Mouse (Mus musculus) hindbrain, embryonic 15.5 days (tissue): Measurements from ENCODE around the gene Cenpl. TPM values are rescaled to one million over a fixed set of nuclear protein-coding genes. Genes with fewer than 3 reads are reported as not detected.
"Not testable (repeated sequence)": the region's sequence is repeated elsewhere in the genome, so short reads cannot be mapped to it uniquely, and the experiment has no call there.

Experiments used
- ATAC-seq: fragments of 200-750 bp; cut with Nextera tagmentation; 2 replicates; pipeline ENCODE4 v1.8.0; 2017; ENCODE audit warnings: low read depth, moderate number of reproducible peaks, moderate TSS enrichment; ENCODE audit not compliant: low FRiP score
- H3K27ac ChIP-seq: fragments of 300-500 bp; sonication (generic); replicated peaks from 2 replicates; pipeline ENCODE4 v1.5.1; 2015; ENCODE audit warnings: mild to moderate bottlenecking, inconsistent platforms
- H3K27me3 ChIP-seq: fragments of 300-500 bp; sonication (generic); 2 replicates; pipeline ENCODE4 v1.6.1; 2015; ENCODE audit warnings: control low read depth, inconsistent platforms
- H3K36me3 ChIP-seq: fragments of 300-500 bp; sonication (generic); 2 replicates; pipeline ENCODE4 v1.6.1; 2015; ENCODE audit warnings: control low read depth, inconsistent platforms
- H3K4me1 ChIP-seq: fragments of 300-500 bp; sonication (generic); replicated peaks from 2 replicates; pipeline ENCODE4 v1.6.1; 2015; ENCODE audit warnings: control low read depth, inconsistent platforms
- H3K4me2 ChIP-seq: fragments of 300-500 bp; sonication (generic); 2 replicates; pipeline ENCODE4 v1.6.1; 2015; ENCODE audit warnings: moderate library complexity, mild to moderate bottlenecking, inconsistent platforms
- H3K4me3 ChIP-seq: fragments of 300-500 bp; sonication (generic); 2 replicates; pipeline ENCODE4 v1.5.1; 2015; ENCODE audit warnings: mild to moderate bottlenecking, inconsistent platforms
- H3K9ac ChIP-seq: fragments of 300-500 bp; sonication (generic); 2 replicates; pipeline ENCODE4 v1.6.1; 2015; ENCODE audit warnings: inconsistent platforms
- H3K9me3 ChIP-seq: fragments of 300-500 bp; sonication (generic); 2 replicates; pipeline ENCODE4 v1.6.1; 2016; ENCODE audit warnings: control low read depth, inconsistent platforms
- WGBS: fragments of 180-500 bp; shearing (Covaris S2); methylation state at CpG from one replicate; pipeline ENCODE4 v1.1.7; 2015; 5-methylcytosine and 5-hydroxymethylcytosine counted together
- polyA plus RNA-seq: library from polyadenylated mRNA; unstranded; fragments of >200 nt; fragmentation: Nextera tagmentation; extraction: Ambion mirVana; gene quantifications from 2 replicates; pipeline ENCODE4 v1.2.1, GENCODE M21; 2015

Cenpl gene
- 9.8 and 12.4 TPM in 2 replicates for polyA plus RNA-seq

DNA sequence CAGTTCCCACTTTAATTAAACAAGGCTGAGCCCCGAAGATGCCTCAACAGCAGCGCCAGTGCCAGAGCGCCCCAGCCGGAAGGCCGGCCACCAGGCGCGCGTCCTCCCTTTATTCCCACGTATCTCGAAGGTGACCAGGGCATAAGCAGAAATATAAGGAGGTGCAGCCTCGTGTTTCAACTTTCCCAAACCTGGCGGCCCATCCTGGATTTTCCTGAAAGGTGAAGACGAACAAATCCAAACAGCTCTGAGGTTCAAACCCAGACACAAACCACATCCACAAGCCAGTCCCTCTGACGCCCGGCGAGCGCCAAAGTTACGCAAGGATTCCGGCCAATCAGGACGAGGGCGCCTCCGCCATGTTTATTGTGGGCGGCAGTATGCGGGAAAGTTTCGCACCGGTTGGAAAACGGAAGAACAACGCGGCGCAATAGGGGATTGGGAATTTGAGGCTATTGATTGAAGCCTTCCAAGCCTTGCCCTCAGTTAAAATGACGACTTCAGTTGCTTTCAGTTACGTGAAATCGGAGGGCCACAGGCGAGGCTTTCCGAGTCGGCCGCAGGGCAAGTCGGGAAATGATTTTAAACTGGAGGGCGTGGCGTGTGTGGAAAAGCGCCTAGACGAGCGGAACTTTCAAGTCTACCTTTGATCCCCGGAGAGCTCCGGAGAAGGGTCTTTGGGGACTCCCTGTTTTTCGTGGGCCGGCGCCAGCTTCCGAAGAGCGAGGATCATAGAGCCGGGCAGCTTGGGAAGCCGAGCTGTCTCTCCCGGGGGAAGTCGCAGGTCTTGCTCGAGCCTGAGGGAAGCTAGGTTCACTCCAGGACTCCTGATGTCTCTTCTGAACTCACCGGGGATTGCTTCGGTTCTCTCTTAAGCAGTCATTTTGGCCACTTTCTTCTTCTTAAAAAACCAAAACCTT lies at the start of gene Cenpl, which contains the start of gene Dars2:
Gene Cenpl, plus strand, starts transcription at position 362 of the 920 bp plus-strand sequence.
Gene Dars2, minus strand, starts transcription at position 307 of the 920 bp plus-strand sequence.
- H3K9ac ChIP-seq, result peak within 1 kb of the TSS; percentile 68
- H3K4me2 ChIP-seq, result peak within 1 kb of the TSS; percentile 68
- H3K4me3 ChIP-seq, result peak within 1 kb of the TSS; percentile 72
- ATAC-seq, result peak; percentile 99
- no peaks in the 10 kb centered on the region for H3K9me3 ChIP-seq
- H3K27ac ChIP-seq, result peak within 1 kb of the TSS; percentile 78
- WGBS, result under 1% methylated on average over 57 of the region's 57 CpGs
- H3K36me3 ChIP-seq, result no peaks in the 10 kb centered on the region
- H3K27me3 ChIP-seq, result no peaks in the 10 kb centered on the region
- peaks cover 31% of the 10 kb centered on the region for H3K4me1 ChIP-seq

DNA sequence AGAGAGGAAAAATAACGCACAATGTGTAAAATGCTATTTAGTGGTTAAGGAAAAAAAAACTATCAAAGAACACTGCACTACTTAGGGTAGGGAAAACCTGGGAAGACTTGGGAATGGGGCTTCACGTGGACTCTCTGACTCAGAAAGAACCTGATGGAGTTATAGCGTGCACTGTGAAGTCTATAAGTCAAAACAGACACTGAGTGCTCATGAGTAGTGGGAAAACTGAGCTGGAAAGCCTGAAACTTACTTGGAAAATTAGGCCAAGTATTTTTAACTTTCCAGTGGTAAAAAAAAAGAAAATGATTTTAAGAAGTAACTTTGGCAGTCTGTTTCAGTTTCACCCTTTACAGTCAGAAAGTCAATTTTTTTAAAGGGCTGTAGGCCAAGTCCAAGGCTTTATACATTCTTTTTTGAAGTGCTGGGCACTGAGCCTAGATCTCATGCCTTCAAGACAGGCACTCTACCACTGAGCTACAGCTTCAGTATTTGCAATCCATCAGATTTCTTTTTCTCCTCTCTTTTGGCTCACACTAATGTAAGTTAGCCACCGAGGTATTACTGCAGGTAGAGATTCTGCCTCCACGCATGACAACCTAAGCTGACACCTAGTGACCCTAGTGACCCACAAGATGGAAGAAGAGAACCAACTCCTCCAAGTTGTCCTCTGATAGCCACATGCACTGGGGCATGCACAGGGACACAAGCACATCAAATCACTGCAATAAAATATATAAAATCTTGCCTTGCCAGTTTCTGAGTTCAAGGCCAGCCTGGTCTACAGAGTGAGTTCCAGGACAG lies 44.9 kb upstream of the Cenpl start:
- no peak overlapping the region for H3K27ac ChIP-seq
- no peaks in the 10 kb centered on the region for H3K9me3 ChIP-seq
- ATAC-seq, result no peak
- H3K9ac ChIP-seq, result no peak overlapping the region
- no peaks in the 10 kb centered on the region for H3K27me3 ChIP-seq
- 0 out of 2 replicates have a peak, but pooled peaks cover 3% of the 10 kb centered on the region for H3K4me1 ChIP-seq
- H3K36me3 ChIP-seq, result peaks cover 28% of the 10 kb centered on the region
- H3K4me2 ChIP-seq, result no peak overlapping the region
- 90% methylated on average over 5 of the region's 5 CpGs for WGBS
- no peak overlapping the region for H3K4me3 ChIP-seq

DNA sequence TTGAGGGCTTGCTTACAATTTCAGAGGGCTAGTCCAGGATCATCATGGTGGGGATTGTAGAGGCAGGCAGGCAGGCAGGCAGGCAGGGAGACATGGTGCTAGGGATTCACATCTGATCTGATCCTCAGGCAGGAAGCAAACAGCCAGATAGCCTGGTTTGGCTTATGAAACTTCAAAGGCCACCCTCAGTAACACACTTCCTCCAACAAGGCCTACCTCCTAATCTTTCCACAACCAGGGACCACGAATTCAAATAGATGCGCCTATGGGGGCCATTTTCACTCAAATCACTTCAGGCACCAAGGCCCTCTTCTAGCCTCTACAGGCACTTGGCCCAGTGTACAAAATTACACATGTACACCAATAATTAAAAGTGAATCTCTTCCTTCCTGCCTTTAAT lies 43.3 kb upstream of the Cenpl start:
- Histone ChIP-seq H3K4me3 (no peak overlapping the region), H3K9ac (no peak overlapping the region), H3K4me2 (no peak overlapping the region), H3K36me3 (peaks cover 26% of the 10 kb centered on the region), H3K27ac (no peak overlapping the region), H3K4me1 (0 out of 2 replicates have a peak, but pooled peaks cover 3% of the 10 kb centered on the region), H3K27me3 (no peaks in the 10 kb centered on the region), H3K9me3 (no peaks in the 10 kb centered on the region)
- 90% methylated on average over 2 of the region's 2 CpGs for WGBS
- no peak for ATAC-seq

GRCm38 (mm10) chr1:161028427-161028826 lies 42.1 kb upstream of the Cenpl start:
- peaks cover 26% of the 10 kb centered on the region for H3K36me3 ChIP-seq
- H3K4me1 ChIP-seq, result peaks cover 12% of the 10 kb centered on the region
- 95% methylated on average over 1 of the region's 1 CpGs for WGBS
- not testable (repeated sequence) for ATAC-seq, H3K27me3 ChIP-seq, H3K9me3 ChIP-seq, H3K9ac ChIP-seq, H3K27ac ChIP-seq, H3K4me3 ChIP-seq, H3K4me2 ChIP-seq

DNA sequence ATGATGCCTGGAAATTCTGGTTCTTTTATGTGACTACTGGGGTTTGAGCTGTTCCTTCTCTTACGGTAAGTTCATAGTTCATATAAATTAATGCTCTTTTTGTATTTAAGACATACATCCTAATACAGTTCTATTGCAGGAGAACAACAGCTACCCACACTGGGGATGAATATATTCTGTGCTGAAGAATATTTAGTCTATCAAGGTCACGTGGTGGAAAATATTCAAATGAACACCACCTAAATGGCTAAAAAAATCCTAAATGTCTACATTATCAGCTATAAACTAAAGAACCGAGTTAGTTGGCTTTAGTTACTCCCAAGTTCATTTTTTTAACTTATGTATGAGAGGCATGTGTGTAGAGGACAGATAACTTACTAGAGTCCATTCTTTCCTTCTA lies 40.5 kb upstream of the Cenpl start:
- Histone ChIP-seq H3K9ac (no peak overlapping the region), H3K27me3 (no peaks in the 10 kb centered on the region), H3K4me1 (peaks cover 17% of the 10 kb centered on the region), H3K4me3 (no peak overlapping the region), H3K36me3 (peaks cover 26% of the 10 kb centered on the region), H3K27ac (no peak overlapping the region), H3K9me3 (no peaks in the 10 kb centered on the region), H3K4me2 (no peak overlapping the region)
- WGBS, result 96% methylated on average over 3 of the region's 3 CpGs
- no peak for ATAC-seq

GRCm38 (mm10) chr1:161031881-161032280 lies 38.6 kb upstream of the Cenpl start:
- ATAC-seq, result no peak
- 92% methylated on average over 9 of the region's 9 CpGs for WGBS
- Histone ChIP-seq H3K36me3 (peaks cover 22% of the 10 kb centered on the region), H3K9me3 (no peaks in the 10 kb centered on the region), H3K4me1 (peaks cover 22% of the 10 kb centered on the region), H3K27me3 (no peaks in the 10 kb centered on the region), H3K4me2 (no peak overlapping the region), H3K4me3 (no peak overlapping the region), H3K9ac (no peak overlapping the region), H3K27ac (no peak overlapping the region)

- Histone ChIP-seq H3K9ac (no peak overlapping the region), H3K9me3 (no peaks in the 10 kb centered on the region), H3K27me3 (no peaks in the 10 kb centered on the region), H3K27ac (no peak overlapping the region), H3K4me1 (peaks cover 25% of the 10 kb centered on the region), H3K4me3 (no peak overlapping the region), H3K36me3 (peaks cover 21% of the 10 kb centered on the region), H3K4me2 (no peak overlapping the region)
- ATAC-seq, result no peak
- 88% methylated on average over 7 of the region's 7 CpGs for WGBS
Observed at GRCm38 (mm10) chr1:161032345-161032744, 38.2 kb upstream of the Cenpl start.

DNA sequence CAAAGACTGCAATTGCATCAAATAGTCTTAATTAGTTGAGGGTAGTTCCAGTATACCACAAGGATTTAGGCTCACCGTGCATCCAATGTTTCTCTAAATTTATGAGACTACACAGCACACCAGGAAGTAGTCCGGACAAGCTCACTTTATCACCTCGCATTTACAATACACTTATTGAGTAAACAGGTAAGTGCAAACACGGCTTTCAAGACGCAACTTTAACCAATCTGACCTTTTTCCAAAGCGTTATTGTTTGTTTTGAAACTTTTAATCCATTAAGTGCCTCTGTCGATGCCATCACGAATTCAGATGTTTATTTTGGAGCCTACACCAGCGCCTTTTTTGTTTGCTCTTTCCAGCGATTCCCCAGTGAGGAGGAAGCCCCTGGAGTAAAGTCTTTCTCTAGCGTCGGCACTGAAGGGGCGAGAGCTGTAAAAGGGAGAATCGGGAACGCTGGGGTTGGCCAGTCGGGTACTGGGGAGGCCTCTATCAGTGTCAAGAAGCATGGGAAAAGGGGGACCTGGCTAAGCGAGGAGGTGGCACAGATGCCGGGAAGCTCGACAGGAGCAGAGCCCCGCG lies 36.6 kb upstream of the Cenpl start:
- peaks cover 36% of the 10 kb centered on the region for H3K4me1 ChIP-seq
- peak overlapping the region; percentile 65 for H3K4me2 ChIP-seq
- peak overlapping the region; percentile 82 for H3K9ac ChIP-seq
- peaks cover 34% of the 10 kb centered on the region for H3K36me3 ChIP-seq
- no peak; the same call in 1 of the 2 replicates for ATAC-seq
- peak overlapping the region; percentile 64 for H3K4me3 ChIP-seq
- H3K27me3 ChIP-seq, result no peaks in the 10 kb centered on the region
- H3K9me3 ChIP-seq, result no peaks in the 10 kb centered on the region
- peak overlapping the region; percentile 90 for H3K27ac ChIP-seq
- 1% methylated on average over 21 of the region's 21 CpGs for WGBS

DNA sequence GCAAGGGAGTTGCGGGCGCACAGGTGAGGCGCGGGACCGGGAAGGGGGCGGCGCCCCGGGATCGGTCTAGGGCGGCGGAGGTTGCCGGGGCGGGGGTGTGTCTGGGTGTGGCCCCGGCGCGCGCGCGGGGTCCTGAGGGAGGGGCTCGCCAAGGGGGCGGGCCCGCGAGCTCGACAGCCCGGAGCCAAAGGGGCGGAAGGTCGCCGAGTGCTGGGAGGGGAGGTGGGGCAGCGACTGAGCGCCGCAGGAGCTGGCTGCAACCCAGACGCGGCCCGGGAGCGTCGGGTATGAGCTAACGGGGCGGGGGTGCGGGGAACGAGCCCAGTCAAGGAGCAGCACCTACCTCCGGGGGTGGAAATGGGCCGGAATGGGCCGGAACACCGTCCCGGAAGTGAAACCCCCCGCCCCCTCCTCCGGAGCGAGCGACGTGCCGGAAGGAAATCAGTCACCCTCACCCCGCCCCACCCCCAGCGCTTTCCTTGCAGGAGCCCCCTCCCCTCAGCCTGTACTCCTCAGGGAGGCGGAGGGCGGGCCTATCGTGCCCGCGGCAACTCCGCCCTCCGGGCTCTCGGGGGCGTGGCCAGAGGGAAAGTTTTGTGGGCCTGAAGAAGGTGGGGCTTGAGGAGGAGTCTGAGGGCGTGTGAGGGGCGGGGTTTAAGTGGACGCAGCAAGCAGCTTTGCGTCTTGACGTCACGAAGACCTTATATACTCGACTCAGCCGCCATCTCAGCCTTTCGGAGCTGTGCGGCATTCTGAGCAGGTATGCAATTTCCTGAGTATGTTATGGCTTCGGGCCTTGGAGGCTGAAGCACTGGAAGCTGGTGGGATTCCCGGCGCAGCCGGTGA lies 35.9 kb upstream of the Cenpl start, which contains the start of gene Zbtb37:
Gene Zbtb37, minus strand, starts transcription at position 415 of the 846 bp plus-strand sequence.
- peak; percentile 96 for ATAC-seq
- peaks cover 37% of the 10 kb centered on the region for H3K36me3 ChIP-seq
- peak within 1 kb of the TSS; percentile 64 for H3K4me3 ChIP-seq
- H3K9ac ChIP-seq, result peak within 1 kb of the TSS; percentile 82
- H3K9me3 ChIP-seq, result no peaks in the 10 kb centered on the region
- H3K4me1 ChIP-seq, result peaks cover 36% of the 10 kb centered on the region
- no peaks in the 10 kb centered on the region for H3K27me3 ChIP-seq
- H3K27ac ChIP-seq, result peak within 1 kb of the TSS; percentile 90
- H3K4me2 ChIP-seq, result peak within 1 kb of the TSS; percentile 73
- under 1% methylated on average over 63 of the region's 76 CpGs for WGBS

DNA sequence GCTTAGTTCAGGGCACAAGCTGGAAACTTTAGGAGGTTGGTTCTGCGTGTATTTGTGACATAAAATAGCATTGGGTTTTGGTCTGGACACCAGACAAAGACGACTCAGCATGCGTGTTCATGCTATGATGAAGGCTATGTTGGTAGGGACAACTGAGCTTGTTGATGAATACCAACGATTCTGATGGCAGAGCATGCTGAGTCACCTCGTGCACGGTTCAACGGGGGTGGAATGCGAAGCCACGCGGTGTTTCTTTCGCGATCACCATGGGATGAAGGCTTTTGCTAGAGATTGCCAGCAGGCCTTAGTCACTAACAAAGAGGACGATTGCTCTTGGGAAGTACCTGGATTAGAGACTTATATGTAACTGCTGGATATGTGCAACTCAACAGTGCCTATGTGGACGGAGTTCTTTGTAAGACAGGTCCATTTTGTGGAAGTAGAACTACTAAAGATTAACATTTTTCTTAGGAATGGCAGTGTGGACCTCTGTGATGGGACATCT lies 35.2 kb upstream of the Cenpl start:
- peak overlapping the region; percentile 90 for H3K27ac ChIP-seq
- H3K27me3 ChIP-seq, result no peaks in the 10 kb centered on the region
- H3K4me3 ChIP-seq, result peak overlapping the region; percentile 64
- WGBS, result under 1% methylated on average over 14 of the region's 14 CpGs
- peak overlapping the region; percentile 70 for H3K9ac ChIP-seq
- H3K4me2 ChIP-seq, result peak overlapping the region; percentile 73
- ATAC-seq, result peak; percentile 55
- peaks cover 37% of the 10 kb centered on the region for H3K36me3 ChIP-seq
- H3K4me1 ChIP-seq, result peaks cover 34% of the 10 kb centered on the region
- H3K9me3 ChIP-seq, result no peaks in the 10 kb centered on the region
